Mouse (Mus musculus): ENCODE measurements around the gene C2cd4c.

- TF ChIP-seq CTCF (IDR thresholded peaks at IDR 0.05; ENCODE audit: low read depth, low read length), result no peak
- no peak for TF ChIP-seq POLR2A (IDR thresholded peaks at IDR 0.05; ENCODE audit: extremely low read depth, insufficient read depth, low read length)
Measured at GRCm38 (mm10) chr10:79574350-79574749, 39.5 kb downstream of the C2cd4c start.
